Mouse (Mus musculus): Measurements from ENCODE around the gene Tbc1d1.

The Tbc1d1 gene

GRCm38 (mm10) chr5:64160705-64161391 lies 4.7 kb downstream of the Tbc1d1 start:
- peak; percentile 35 for DNase-seq (ENCODE audit: extremely low spot score, low spot score)

- DNase-seq (ENCODE audit: extremely low spot score, low spot score): no peak
Observed at GRCm38 (mm10) chr5:64161917-64162316, 5.8 kb downstream of the Tbc1d1 start.

GRCm38 (mm10) chr5:64162582-64162981 lies 6.5 kb downstream of the Tbc1d1 start:
- DNase-seq (ENCODE audit: extremely low spot score, low spot score): no peak

- DNase-seq (ENCODE audit: extremely low spot score, low spot score): no peak
Observed at GRCm38 (mm10) chr5:64164414-64164813, 8.3 kb downstream of the Tbc1d1 start.

GRCm38 (mm10) chr5:64165826-64166225 lies 9.7 kb downstream of the Tbc1d1 start:
- no peak for DNase-seq (ENCODE audit: extremely low spot score, low spot score)

- DNase-seq (ENCODE audit: extremely low spot score, low spot score): no peak
Observed at GRCm38 (mm10) chr5:64168990-64169540, 13.0 kb downstream of the Tbc1d1 start.

GRCm38 (mm10) chr5:64172884-64173283 lies 16.8 kb downstream of the Tbc1d1 start:
- no peak for DNase-seq (ENCODE audit: extremely low spot score, low spot score)

- DNase-seq (ENCODE audit: extremely low spot score, low spot score): no peak
Observed at GRCm38 (mm10) chr5:64173302-64173701, 17.2 kb downstream of the Tbc1d1 start.

- DNase-seq (ENCODE audit: extremely low spot score, low spot score): no peak
Observed at GRCm38 (mm10) chr5:64174429-64174935, 18.4 kb downstream of the Tbc1d1 start.

- no peak for DNase-seq (ENCODE audit: extremely low spot score, low spot score)
Observed at GRCm38 (mm10) chr5:64180548-64180947, 24.4 kb downstream of the Tbc1d1 start.

- no peak for DNase-seq (ENCODE audit: extremely low spot score, low spot score)
Observed at GRCm38 (mm10) chr5:64183712-64184111, 27.6 kb downstream of the Tbc1d1 start.

- DNase-seq (ENCODE audit: extremely low spot score, low spot score): no peak
Observed at GRCm38 (mm10) chr5:64185257-64185656, 29.2 kb downstream of the Tbc1d1 start.

GRCm38 (mm10) chr5:64186566-64186965 lies 30.5 kb downstream of the Tbc1d1 start:
- no peak for DNase-seq (ENCODE audit: extremely low spot score, low spot score)

GRCm38 (mm10) chr5:64188083-64188648 lies 32.1 kb downstream of the Tbc1d1 start:
- DNase-seq (ENCODE audit: extremely low spot score, low spot score): no peak

GRCm38 (mm10) chr5:64190892-64191291 lies 34.8 kb downstream of the Tbc1d1 start:
- DNase-seq (ENCODE audit: extremely low spot score, low spot score): no peak

GRCm38 (mm10) chr5:64193353-64193752 lies 37.2 kb downstream of the Tbc1d1 start:
- no peak for DNase-seq (ENCODE audit: extremely low spot score, low spot score)

- no peak for DNase-seq (ENCODE audit: extremely low spot score, low spot score)
Observed at GRCm38 (mm10) chr5:64196250-64196865, 40.3 kb downstream of the Tbc1d1 start.

- no peak for DNase-seq (ENCODE audit: extremely low spot score, low spot score)
Observed at GRCm38 (mm10) chr5:64196866-64197321, 40.8 kb downstream of the Tbc1d1 start.

GRCm38 (mm10) chr5:64198624-64199023 lies 42.5 kb downstream of the Tbc1d1 start:
- DNase-seq (ENCODE audit: extremely low spot score, low spot score): no peak

- no peak for DNase-seq (ENCODE audit: extremely low spot score, low spot score)
Observed at GRCm38 (mm10) chr5:64201071-64201470, 45.0 kb downstream of the Tbc1d1 start.

- DNase-seq (ENCODE audit: extremely low spot score, low spot score): peak; percentile 35
Observed at GRCm38 (mm10) chr5:64202306-64202705, 46.2 kb downstream of the Tbc1d1 start.

GRCm38 (mm10) chr5:64205610-64206009 lies 49.5 kb downstream of the Tbc1d1 start:
- no peak for DNase-seq (ENCODE audit: extremely low spot score, low spot score)

All from neural tube, embryonic 10.5 days (tissue).